Mouse (Mus musculus): Measurements from ENCODE around the gene Bhlhe40.

Gene Bhlhe40

DNA sequence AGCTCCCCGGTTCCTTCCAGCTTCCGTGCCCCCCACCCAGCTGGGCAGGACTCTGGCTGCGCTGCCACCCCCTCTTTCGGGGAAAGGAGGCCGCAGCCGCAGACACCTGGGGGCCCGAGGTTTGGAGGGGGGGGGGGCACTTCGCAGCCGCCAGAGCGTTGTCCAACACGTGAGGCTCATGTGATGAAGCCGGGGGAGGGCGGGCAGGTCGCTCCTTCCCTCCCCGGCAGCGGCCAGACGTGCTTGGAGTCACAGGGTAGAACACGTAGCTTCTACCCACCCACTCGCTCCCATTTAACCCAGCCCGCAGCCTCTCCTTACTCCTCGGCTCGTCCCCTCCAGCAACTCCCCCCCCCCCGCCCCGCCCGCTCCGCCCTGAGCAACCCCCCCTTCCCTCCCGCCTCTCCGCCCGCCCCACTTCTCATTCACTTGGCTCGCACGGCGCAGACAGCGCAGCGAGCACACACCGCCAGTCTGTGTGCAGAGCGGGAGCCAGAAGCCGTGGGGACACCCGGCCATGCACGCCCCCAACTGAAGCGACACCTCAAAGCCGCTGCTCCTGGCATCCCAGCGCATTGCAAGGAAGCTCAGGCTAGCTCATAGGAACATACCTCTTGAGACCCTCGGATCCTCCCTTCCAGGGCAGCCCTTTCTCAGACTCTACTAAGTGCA, at the start of gene Bhlhe40:
TSS of gene Bhlhe40 (plus strand) at position 424 of the 672 bp plus-strand sequence.
- DNase-seq (ENCODE audit: low spot score) = peak; percentile 91

DNA sequence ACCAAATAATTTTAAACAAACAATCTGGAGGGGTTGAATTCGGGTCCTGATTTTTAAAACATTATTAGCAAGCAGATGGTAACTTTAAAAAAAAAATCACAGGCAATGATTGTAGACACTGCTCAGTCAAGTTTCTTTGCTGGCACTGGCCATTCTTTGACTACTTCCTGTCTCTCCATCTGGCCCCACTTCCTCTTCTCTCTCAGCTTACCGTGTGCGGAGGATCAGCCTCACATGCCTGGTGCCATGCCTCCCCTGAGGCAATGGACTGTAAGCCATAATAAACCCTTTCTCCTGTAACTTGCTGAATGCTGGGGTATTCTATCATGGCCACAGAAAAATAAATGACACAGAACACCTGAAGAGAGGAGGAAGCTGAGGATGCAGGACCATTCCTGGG, 48.8 kb upstream of the Bhlhe40 start:
- no peak for DNase-seq (ENCODE audit: low spot score)

DNA sequence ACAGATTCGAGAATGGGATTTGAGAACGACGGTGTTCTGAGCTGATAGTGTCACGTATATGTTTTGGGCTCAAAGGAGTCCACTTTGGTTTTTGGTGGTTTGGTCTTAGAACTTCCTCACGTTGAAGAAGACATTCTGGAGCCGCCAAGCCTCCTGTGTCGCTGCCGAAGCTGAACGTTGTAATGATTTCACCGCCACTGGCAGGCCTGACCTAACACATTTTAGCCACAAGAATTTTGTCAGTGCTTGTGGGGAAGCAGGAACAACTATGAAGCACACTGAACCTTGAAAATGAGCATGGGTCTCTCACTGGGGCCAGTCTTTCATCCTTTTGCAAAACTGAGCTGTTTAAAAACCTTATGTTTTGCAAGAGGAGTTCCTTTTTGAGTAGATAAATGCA, 42.4 kb upstream of the Bhlhe40 start:
- DNase-seq (ENCODE audit: low spot score) = no peak

DNA sequence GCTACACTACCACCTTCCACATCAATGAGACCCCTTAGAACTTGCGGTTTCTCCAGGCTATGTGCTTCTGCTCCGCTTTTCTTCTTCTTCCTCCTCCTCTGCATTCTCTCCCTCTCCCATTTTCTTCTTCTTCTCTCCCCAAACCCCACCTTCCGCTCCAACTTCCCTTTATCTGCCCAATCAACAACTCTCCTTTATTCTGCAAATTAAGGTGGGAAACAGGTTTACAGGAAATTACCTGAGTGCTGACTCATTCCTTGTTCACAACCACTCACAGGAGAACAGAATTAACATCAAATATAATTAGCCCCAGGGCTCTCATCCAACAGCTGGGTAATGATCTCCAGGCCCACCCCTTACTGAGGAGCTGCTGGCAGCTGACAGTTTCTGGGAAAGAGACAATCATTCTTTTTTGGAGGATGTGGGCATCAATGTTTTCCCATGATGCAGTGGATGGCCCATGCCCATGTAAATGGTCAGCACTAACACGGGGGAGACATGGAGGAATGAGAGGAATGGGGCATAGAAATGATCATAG, 37.3 kb upstream of the Bhlhe40 start:
- DNase-seq (ENCODE audit: low spot score) = no peak

DNA sequence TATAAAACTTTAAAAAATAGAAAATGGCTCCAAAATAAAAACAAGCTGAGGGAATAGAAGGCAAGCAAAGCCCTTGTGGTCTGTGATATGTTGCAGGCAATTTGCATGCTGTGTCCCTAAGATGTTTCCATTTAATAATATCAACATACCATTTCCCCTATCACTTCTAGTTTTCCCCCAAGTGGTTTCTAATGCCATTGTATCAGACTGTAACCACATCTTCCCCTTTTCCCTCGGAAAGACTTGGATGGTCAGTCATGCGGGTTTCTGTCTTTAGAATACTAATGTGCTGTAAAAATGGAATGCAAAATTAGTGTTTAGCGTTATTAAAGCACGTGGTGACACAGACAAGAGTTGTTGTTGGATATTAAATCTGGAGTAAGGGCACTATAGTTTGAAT, 35.5 kb upstream of the Bhlhe40 start:
- no peak for DNase-seq (ENCODE audit: low spot score)

DNA sequence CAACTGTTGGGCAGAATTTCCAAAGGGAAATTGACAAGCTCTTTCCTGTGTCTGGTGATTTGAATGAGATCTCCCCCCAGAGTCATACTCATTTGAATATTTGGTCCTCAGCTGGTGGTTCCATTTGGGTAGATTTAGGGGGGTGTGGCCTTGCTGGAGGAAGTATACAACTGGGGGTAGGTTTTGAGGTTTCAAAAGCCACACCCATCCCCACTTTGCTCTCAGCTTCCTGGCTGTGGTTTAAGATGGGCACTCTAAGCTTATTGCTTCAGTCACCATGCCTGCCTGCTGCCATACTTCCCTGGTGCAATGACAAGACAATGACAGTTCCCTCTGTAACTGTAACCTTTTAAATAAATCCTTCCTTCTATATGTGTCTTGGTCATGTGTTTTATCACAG, 29.7 kb upstream of the Bhlhe40 start:
- no peak for DNase-seq (ENCODE audit: low spot score)

DNA sequence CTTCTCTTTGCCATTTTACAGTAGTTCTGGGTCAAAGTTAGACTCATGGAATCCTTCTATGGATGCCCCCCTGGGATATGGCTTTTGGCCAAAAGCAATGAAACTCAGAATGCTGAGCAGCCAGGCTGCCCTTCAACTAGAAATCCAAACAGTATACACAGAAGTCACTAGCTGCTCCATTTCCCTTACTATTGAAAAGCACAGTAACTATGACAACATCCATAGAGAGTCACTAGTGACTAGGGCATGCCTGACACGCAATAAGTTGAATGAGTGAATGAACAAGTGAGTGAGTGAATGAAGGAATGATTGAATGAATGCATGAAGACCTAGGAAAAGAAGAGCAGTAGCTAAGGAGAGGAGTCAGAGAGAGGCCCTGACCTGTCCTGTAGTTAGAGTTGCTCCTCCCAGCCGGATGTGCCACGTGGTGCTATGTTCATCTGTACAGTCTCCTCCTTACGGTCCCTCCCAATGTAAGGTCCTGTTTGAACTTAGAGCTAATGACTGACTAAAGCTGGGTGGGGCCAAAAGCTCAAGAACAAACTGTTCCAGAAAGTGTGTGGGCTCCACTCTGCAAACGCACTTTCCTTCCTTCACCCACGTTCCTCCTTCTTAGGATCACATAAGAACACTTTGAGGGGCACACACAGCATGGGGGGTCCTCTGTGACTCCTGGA, 22.1 kb upstream of the Bhlhe40 start:
- peak; percentile 22 for DNase-seq (ENCODE audit: low spot score)

DNA sequence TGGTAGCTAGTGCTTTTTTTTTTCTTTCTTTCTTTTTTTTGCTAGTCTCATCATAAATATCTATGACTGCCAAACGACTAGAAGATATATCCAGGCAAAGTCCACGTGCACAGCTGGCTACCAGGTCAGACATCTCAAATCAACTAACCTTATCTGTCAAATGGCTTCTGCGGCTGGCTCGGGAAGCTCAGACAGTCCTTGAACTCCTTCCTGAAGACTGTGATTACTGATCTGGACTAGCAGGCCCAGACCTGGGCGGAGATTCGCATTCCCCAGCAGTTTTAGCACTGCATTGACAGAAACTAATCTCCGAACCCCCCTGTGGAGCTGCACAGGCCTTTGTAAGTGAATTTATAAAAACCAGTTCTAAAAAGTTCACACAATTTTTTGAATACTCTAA, 18.4 kb upstream of the Bhlhe40 start:
- no peak for DNase-seq (ENCODE audit: low spot score)

DNA sequence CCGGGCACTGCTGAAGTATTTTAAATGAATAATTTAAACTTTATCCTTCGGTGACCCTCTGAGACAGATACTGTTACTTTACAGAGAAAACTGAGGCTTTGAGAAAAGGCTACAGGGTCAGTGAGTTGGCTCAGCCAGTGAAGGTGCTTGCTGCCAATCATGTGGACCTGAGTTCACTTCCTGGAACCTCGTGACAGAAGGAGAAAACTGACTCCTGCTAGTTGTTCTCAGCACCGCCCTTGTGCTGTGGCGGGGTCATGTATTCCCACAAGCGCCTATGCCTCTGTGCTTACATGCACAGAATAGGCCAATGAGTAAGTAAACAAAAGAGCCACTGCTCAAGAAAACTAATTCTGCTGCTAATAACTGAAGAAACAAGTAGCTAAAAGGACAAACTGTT, 17.4 kb upstream of the Bhlhe40 start:
- DNase-seq (ENCODE audit: low spot score) = no peak

DNA sequence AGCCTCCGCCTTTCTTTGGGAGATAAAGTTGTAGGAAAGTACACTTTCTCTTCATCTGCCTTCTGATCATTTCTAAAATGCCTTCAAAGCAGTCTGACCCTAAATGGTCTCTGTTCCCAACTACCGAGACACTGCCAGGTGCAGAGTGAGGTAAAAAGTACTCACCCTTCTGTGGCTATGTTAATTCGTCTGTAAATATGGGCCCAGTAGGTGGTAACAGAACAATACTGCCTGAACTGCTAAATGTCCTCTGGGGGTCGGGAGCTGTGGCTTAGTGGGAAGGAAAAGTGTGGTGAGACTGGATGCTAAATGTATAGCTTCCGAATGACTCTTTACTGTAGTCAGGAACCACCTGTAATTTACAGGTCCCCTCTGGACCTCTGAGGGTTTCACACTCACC, 16.1 kb upstream of the Bhlhe40 start:
- DNase-seq (ENCODE audit: low spot score) = no peak

DNA sequence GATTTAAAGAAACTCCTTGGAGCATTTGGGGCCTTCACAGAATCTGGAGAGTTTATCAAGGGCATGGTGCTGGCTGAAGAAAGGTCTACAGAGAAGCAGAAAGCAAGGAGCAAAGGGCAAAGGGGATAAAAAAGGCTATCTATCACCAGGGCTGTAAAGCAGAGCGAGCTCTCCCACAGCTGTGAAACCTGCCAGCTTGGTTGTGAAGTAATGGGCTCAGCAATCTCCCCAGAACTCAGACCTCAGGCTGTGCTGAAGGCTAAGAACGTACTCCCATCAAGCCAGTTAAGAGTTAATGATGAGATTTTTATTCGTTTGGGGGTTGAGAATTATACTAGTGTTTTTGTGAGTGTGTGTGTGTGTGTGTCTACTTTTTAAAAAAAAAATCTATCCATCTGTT, 13.3 kb upstream of the Bhlhe40 start:
- DNase-seq (ENCODE audit: low spot score) = no peak

DNA sequence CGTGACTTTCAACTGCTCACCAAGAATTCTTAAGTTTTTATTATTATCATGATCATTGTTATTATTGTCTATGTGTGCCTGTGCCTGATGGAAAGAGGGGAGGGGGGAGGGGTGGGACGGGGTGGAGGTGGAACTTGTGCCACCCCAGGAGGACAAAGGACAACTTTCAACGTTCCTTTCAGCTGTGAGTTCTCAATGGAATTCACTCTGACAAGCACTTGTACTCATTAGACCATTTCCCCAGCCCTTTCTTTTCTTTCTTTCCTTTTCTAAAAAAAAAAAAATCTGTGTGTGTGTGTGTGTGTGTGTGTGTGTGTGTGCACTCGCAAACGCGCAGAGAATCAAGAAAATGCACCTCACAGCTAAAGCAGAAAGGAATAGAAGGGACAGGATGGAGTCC, 12.4 kb upstream of the Bhlhe40 start:
- no peak for DNase-seq (ENCODE audit: low spot score)

DNA sequence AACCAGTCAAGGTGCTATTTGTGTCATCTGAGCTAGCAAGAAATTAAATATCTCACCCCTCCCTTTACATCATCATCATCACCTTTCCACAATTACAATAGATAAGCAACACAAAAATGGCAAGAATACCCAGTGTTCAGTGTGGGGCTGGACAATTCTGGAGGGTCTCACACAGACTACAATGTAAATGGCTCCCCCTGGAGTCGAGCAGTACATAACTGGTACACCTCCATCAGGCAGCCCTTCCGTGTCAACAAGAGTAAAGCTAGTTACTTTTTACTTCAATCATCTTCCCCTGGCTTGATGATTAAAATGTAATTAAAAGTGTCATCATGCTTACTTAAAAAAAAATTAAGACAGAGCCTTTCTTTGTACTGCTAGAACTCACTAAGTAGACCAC, 4.6 kb upstream of the Bhlhe40 start:
- DNase-seq (ENCODE audit: low spot score) = no peak

DNA sequence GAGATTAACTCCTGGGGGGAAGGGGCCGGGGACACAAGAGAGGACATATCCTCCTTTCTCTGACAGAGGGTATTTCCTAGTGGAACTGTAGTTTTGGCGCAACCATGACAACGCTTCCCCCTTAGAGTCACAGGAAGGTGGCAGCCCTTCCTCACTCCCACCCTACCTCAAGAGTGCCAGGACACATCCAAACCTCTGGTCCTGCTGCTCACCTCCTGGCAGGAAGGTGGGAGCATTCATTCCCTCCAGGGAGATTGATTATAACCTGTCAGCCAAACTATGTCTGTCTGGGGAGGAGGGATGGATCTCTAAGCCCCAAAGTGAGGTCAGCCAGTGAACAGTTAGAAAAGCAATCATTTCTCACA, 2.4 kb upstream of the Bhlhe40 start:
- no peak for DNase-seq (ENCODE audit: low spot score)

DNA sequence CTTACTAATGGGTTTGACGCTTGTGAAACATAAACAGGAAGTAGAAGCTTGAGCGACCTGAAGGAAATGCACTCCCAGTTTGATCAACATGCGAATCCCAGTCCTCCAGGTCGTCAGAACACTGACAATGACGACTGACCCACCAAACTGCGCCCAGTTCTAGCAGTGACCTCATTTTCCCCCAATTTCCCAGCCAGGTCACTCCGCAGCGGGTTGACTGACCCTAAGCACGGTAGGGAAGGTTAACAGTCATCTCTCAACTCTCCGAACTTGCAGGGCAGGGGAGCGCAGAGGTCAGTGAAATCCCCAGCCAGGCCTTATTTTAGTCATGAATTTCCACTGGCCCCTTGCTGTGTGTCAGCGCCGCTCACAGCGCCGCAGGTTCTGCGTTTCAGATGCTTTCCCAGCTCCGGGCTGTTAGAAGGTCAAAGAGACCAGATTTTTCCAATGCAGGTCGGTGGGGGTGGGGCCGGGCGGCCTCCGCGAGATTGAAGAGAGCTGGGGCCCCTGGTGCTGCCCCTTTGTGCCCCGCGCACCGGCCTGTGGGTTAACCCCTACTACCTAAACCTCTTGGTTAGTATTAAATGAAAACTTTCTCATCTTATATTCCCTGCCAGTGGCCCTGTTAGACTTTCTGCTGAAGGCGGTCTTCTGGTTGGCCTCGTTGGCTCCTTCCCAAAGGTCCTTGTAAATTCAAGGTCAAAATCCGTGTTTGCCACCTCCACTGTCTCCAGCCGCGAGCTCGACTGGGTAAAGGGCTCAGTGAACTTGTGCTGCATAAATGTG, 1.8 kb upstream of the Bhlhe40 start:
- peak; percentile 39 for DNase-seq (ENCODE audit: low spot score)

DNA sequence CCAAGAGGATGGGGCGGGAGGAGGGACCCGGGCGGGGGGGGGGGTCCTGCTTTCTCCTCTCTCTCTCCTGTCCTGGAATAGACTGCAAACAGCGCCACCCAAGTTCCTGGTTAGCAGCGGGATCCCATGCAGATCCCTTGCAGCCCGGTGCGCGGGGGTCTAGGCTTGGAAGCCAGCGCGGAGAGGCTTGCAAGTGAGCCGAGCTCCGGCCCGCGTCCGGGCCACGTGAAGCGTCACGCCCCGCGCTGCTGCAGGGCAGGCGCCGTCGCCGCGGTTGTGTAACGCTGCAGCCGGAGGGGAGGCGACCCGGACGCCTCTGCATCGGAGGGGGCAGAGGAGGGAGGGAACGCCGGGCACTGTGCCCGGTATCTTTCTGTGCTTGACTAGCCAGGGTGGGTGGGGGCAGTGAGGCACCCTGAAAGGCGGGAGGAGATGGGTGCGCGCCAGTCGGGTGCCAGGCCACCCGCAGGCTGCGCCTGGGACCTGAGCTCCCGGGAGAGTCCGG, 1.2 kb upstream of the Bhlhe40 start:
- peak; percentile 94 for DNase-seq (ENCODE audit: low spot score)

DNA sequence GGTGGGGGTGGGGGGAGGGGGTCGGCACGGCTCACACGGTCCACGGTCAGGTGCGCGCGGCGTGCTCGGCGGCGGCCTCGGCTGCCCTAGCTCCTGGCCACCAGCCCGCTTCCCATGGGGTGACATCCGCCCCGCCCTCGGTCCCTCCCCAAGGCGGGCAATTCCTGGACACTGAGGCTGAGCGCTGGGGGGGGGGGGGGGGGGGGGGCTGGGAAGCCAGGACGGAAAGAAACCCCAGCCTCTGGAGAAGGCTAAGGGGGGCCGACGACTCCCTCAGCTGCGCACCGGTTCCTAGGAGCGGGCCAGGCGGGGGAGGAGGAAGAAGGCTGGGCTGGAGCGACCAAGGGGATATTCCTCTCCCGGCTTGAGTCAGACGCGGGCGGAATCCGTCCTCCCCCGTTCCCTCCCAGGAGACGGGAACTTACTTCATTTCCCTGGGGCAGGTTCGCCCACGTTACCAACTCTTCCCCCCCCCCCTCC, 663 bp upstream of the Bhlhe40 start:
- peak; percentile 89 for DNase-seq (ENCODE audit: low spot score)

DNA sequence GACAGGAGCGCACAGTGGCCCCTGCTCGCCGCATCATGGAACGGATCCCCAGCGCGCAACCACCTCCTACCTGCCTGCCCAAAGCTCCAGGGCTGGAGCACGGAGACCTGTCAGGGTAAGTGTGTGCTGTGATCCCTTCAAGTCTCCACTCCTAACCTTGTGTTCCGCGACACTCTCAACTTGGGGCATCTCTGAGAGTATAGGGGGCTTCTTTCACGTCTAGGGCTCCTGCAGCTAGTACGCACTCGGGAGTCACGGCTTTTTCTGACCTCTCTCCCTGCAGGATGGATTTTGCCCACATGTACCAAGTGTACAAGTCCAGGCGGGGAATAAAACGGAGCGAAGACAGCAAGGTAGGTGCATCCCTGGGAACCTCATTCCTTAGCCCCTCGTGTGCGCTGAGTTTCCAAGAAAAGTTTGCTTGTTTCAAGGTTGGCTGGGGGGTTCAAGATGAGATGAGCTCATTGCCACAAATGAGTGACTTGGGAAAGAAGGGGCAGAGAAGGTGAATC, 505 bp downstream of the Bhlhe40 start:
- no peak for DNase-seq (ENCODE audit: low spot score)

DNA sequence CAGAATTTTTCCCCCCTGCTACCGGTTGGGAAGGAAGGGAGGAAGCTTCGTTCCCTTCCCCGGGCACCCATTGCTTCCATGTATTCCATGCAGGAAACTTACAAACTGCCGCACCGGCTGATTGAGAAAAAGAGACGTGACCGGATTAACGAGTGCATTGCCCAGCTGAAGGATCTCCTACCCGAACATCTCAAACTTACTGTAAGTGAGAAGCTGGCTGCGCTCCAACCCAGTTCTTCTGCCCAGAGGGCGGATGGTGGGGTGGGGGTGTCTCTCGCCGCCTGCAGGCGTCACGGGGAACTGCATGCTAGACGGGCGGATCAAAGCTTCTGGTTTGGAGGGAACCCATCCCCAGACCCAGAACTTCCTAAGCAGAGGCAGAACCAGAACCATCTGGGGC, 983 bp downstream of the Bhlhe40 start:
- DNase-seq (ENCODE audit: low spot score) = peak; percentile 93

DNA sequence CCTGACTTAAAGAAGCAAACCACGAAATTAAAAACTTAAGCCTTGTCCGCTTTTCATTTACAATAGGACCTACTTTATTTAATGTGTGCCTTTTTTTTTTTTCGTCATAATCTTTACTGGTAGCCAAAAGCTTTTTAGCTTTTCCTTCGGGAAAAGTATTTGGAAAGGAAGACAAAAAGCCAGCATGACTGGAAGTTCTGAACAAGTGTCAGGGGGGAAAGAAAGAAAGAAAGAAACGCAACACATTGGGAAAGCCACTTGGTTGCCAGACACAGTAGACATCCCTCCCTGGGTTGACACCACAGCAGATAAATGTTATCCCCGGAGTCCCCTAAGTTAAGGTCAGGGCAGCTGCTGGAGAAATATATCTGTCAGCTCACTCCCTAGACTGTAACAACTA, 1.5 kb downstream of the Bhlhe40 start:
- DNase-seq (ENCODE audit: low spot score) = no peak

DNA sequence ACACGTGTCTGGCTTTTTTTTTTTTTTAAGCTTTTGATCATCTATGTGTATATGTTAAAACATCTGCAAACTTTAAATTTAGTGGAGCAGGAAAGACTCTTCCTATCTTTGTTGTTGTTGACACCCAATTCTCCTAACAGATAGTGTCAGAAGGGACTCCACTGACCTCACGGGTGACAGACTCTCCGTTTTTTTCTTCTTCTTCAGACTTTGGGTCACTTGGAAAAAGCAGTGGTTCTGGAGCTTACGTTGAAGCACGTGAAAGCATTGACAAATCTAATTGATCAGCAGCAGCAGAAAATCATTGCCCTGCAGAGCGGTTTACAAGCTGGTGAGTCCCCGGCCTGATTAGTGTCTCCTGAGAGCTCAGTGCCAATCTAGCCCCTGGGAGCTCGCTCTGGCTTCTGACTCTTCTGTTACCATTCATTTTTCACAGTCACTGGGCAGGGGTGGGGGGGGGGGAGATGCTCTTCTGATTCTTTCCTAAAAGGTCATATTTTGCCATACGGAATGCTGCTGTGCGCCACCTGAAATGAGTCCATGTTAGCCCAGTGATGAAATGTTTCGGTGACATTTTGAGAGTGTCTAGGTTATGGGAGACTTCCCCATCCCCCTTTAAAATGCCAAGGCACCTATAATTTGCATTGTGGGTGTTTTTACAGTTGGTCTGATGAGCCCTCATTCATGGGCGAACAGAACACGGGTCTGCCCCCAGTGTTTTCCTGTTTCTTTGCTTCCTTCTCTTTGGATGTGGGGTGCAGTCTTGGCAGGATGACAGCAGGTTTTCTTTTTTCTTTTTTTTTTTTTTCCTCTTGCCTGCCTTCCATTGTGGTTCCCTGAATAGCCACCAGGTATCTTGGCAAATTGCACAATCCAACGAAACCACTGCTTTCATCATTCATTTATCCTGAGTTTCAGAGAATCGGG, 2.1 kb downstream of the Bhlhe40 start:
- DNase-seq (ENCODE audit: low spot score) = no peak
